Mouse (Mus musculus): ENCODE data around the gene Rhbdl1. TPM values are rescaled to one million over a fixed set of nuclear protein-coding genes. Genes with fewer than 3 reads are reported as not detected.
A peak's percentile ranks its signal among the peaks of the same experiment; 100 is the strongest.

Rhbdl1 gene
- polyA plus RNA-seq, 1 experiment = 29.2 TPM

DNA sequence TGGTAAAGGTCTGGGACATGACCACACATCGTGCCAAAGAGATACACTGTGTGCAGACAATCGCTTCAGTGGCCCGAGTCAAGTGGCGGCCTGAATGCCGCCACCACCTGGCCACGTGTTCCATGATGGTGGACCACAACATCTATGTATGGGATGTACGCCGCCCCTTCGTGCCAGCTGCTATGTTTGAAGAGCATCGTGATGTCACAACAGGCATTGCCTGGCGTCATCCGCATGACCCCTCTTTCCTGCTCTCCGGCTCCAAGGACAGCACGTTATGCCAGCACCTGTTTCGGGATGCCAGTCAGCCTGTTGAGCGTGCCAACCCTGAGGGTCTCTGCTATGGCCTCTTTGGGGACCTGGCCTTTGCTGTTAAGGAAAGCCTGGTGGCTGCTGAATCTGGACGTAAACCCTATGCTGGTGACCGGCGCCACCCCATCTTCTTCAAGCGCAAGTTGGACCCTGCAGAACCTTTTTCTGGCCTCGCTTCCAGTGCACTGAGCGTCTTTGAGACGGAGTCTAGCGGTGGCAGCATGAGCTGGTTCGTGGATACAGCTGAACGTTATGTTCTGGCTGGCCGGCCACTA lies 11.0 kb downstream of the Rhbdl1 start:
- TF ChIP-seq CTCF (IDR thresholded peaks at IDR 0.05; ENCODE audit: borderline replicate concordance, control insufficient read depth, extremely low read depth, insufficient read depth, low read length, poor library complexity) (no peak), POLR2A (IDR thresholded peaks at IDR 0.05; ENCODE audit: control insufficient read depth, extremely low read depth, insufficient read depth, low read length, poor library complexity) (no peak)
- Histone ChIP-seq H3K27ac (ENCODE audit: control insufficient read depth, insufficient read depth, low read length) (no peak overlapping the region), H3K4me1 (replicated peaks; ENCODE audit: control insufficient read depth, insufficient read depth, low read length) (peaks cover 31% of the 10 kb centered on the region), H3K27me3 (ENCODE audit: control insufficient read depth, insufficient read depth, low read length) (no peaks in the 10 kb centered on the region; the same call in 1 of the 2 replicates), H3K4me3 (ENCODE audit: control insufficient read depth, insufficient read depth, low read length) (no peak overlapping the region), H3K36me3 (ENCODE audit: control insufficient read depth, insufficient read depth, low read length) (peaks cover 4% of the 10 kb centered on the region; the same call in 1 of the 2 replicates)
- 98% methylated on average over 27 of the region's 27 CpGs for whole genome bisulfite sequencing
- DNase-seq = no peak

DNA sequence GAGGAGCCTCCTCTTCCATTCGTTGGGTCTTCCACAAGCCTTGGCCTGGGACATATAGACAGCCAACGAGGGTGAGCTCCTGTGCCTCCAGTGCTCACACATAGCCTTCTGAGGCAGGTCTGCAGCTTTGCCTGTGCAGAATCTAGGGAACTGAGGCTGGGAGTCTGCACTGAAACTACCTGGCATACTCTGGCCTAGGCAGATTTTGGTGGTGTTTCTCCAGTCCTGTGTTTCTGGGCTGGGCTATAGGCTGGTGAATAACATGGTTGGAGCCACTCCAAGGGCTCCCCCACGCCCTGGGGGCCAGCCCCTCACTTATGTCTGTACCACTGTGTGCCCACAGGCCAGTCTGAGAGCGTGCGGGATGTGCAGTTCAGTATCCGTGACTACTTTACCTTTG lies 11.8 kb downstream of the Rhbdl1 start:
- no peak for DNase-seq
- no peaks in the 10 kb centered on the region; the same call in 1 of the 2 replicates for H3K27me3 ChIP-seq (ENCODE audit: control insufficient read depth, insufficient read depth, low read length)
- TF ChIP-seq CTCF (IDR thresholded peaks at IDR 0.05; ENCODE audit: borderline replicate concordance, control insufficient read depth, extremely low read depth, insufficient read depth, low read length, poor library complexity) (no peak), POLR2A (IDR thresholded peaks at IDR 0.05; ENCODE audit: control insufficient read depth, extremely low read depth, insufficient read depth, low read length, poor library complexity) (no peak)
- 97% methylated on average over 6 of the region's 6 CpGs for WGBS
- no peaks in the 10 kb centered on the region for H3K36me3 ChIP-seq (ENCODE audit: control insufficient read depth, insufficient read depth, low read length)
- peaks cover 31% of the 10 kb centered on the region for H3K4me1 ChIP-seq (replicated peaks; ENCODE audit: control insufficient read depth, insufficient read depth, low read length)
- H3K27ac ChIP-seq (ENCODE audit: control insufficient read depth, insufficient read depth, low read length) = no peak overlapping the region
- H3K4me3 ChIP-seq (ENCODE audit: control insufficient read depth, insufficient read depth, low read length) = no peak overlapping the region

DNA sequence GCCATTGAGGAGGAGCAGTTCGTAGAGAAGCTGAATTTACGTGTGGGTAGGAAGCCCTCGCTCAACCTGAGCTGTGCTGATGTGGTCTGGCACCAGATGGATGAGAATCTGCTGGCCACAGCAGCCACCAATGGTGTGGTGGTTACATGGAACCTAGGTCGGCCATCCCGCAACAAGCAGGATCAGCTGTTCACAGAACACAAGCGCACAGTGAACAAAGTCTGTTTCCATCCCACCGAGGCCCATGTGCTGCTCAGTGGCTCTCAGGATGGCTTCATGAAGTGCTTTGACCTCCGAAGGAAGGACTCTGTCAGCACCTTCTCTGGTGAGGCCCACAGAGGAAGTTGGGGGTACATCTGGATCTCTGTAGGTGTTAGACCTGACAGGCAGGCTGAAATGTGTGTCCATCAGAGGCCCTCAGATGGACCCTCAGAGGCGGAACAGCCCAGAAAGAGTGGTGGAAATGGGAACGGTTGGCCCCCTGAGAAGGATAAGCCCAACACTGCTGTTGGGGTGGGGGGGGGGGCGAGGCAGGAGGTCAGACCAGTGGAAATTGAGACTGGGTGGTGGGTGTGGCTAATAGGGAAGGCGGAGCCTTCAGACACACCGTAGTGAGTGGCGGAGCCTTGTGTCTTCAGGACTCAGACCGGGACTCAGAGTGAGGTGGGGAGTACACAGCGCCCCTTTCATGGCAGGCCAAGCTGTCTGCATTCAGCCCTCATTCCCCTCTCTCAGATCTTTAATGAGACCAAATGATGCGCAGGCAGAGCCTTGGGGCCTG lies 12.5 kb downstream of the Rhbdl1 start:
- no peak for TF ChIP-seq CTCF (IDR thresholded peaks at IDR 0.05; ENCODE audit: borderline replicate concordance, control insufficient read depth, extremely low read depth, insufficient read depth, low read length, poor library complexity)
- no peak for TF ChIP-seq POLR2A (IDR thresholded peaks at IDR 0.05; ENCODE audit: control insufficient read depth, extremely low read depth, insufficient read depth, low read length, poor library complexity)
- DNase-seq = no peak
- peak overlapping the region; percentile 96 for H3K4me3 ChIP-seq (ENCODE audit: control insufficient read depth, insufficient read depth, low read length)
- H3K27me3 ChIP-seq (ENCODE audit: control insufficient read depth, insufficient read depth, low read length) = peaks cover 3% of the 10 kb centered on the region; the same call in 1 of the 2 replicates
- peaks cover 28% of the 10 kb centered on the region for H3K4me1 ChIP-seq (replicated peaks; ENCODE audit: control insufficient read depth, insufficient read depth, low read length)
- H3K36me3 ChIP-seq (ENCODE audit: control insufficient read depth, insufficient read depth, low read length) = no peaks in the 10 kb centered on the region
- 82% methylated on average over 17 of the region's 17 CpGs for WGBS
- H3K27ac ChIP-seq (ENCODE audit: control insufficient read depth, insufficient read depth, low read length) = no peak overlapping the region

DNA sequence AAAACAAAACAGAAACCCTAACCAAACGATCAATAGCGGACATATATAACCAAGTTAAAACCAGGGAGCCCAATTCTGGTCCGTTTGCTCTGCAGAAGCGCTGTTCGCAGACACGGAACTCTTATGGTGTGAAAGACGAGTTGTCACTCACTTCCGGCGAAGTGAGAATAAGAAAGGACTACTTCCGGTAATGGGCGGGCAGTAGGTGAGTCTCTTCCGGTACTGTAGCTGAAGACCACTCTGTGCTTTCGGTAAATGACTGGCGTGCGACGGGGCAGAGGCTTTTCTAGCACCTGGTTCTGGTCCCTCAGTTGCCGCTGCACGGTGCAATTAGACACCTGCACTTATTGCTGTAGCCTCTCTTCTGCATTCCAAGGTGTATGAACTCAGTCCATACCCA lies 13.6 kb downstream of the Rhbdl1 start, which contains the start of gene Wdr24:
Wdr24 (plus strand) TSS at position 176 of the 400 bp plus-strand sequence.
- H3K4me1 ChIP-seq (replicated peaks; ENCODE audit: control insufficient read depth, insufficient read depth, low read length) = peaks cover 20% of the 10 kb centered on the region

DNA sequence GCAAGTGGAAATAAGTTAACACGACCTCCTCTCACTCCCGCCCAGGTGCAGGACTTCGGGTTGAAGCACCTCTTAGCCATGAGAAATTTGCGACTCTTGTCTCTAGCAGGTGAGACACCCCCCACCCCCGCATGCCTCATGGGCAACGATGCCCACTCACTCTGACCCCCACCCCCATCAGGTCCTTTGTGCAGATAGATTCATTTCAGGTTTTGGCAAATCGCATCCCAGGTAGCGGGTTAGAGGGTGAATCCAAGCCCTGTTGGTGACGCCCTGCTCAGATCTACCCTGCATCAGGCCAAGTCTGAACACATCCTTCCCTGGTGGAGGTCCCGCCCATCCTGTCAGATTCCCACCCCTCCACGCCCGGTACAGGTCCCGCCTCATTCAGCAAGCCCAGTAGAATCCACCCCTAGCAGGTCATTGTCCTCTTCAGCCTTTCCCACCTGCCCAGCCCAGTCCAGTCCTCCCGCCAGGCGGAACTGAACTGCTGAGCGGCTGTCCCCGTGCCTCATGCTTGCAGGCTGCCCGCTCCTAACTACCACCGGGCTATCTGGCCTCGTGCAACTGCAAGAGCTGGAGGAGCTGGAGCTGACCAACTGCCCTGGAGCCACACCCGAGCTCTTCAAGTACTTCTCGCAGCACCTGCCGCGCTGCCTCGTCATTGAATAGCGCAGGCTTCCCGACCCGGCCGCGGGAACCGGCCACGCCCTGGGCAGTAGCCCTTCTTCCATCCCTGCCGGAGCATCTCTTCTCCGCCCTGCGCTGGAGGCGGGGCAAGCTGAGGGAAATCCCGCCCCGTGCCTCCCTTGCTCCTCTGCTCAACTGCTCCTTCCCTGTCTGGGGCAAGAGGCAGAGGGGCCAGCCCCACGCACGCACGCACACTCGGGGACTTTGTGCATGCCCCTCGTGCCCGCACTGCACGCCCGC lies 18.0 kb downstream of the Rhbdl1 start:
- no peak overlapping the region for H3K4me3 ChIP-seq (ENCODE audit: control insufficient read depth, insufficient read depth, low read length)
- H3K27me3 ChIP-seq (ENCODE audit: control insufficient read depth, insufficient read depth, low read length) = peaks cover 9% of the 10 kb centered on the region; the same call in 1 of the 2 replicates
- no peak overlapping the region for H3K27ac ChIP-seq (ENCODE audit: control insufficient read depth, insufficient read depth, low read length)
- WGBS = 13% methylated on average over 46 of the region's 46 CpGs
- no peaks in the 10 kb centered on the region for H3K36me3 ChIP-seq (ENCODE audit: control insufficient read depth, insufficient read depth, low read length)
- no peak for TF ChIP-seq POLR2A (IDR thresholded peaks at IDR 0.05; ENCODE audit: control insufficient read depth, extremely low read depth, insufficient read depth, low read length, poor library complexity)
- DNase-seq = no peak
- peaks cover 9% of the 10 kb centered on the region for H3K4me1 ChIP-seq (replicated peaks; ENCODE audit: control insufficient read depth, insufficient read depth, low read length)

More for the DNA sequence above, 13.6 kb downstream of the Rhbdl1 start, which contains the start of gene Wdr24:
- under 1% methylated on average over 18 of the region's 18 CpGs for WGBS
- DNase-seq = peak; percentile 80
- no peak for TF ChIP-seq CTCF (IDR thresholded peaks at IDR 0.05; ENCODE audit: borderline replicate concordance, control insufficient read depth, extremely low read depth, insufficient read depth, low read length, poor library complexity)
- no peak; the same call in 1 of the 2 replicates for TF ChIP-seq POLR2A (IDR thresholded peaks at IDR 0.05; ENCODE audit: control insufficient read depth, extremely low read depth, insufficient read depth, low read length, poor library complexity)
- H3K4me3 ChIP-seq (ENCODE audit: control insufficient read depth, insufficient read depth, low read length) = peak within 1 kb of the TSS; percentile 96
- H3K27ac ChIP-seq (ENCODE audit: control insufficient read depth, insufficient read depth, low read length) = peak within 1 kb of the TSS; percentile 50; the same call in 1 of the 2 replicates
- H3K27me3 ChIP-seq (ENCODE audit: control insufficient read depth, insufficient read depth, low read length) = peaks cover 9% of the 10 kb centered on the region; the same call in 1 of the 2 replicates
- H3K36me3 ChIP-seq (ENCODE audit: control insufficient read depth, insufficient read depth, low read length) = no peaks in the 10 kb centered on the region

DNA sequence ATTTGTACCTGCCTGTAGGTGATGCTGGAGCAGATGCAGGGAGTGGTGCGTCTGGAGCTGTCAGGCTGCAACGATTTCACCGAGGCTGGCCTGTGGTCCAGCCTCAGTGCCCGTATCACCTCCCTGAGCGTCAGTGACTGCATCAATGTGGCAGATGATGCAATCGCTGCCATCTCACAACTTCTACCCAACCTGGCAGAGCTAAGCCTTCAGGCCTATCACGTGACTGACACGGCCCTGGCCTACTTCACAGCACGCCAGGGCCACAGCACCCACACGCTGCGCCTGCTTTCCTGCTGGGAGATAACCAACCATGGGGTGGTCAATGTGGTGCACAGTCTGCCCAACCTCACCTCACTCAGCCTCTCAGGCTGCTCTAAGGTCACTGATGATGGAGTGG lies 19.4 kb downstream of the Rhbdl1 start:
- Histone ChIP-seq H3K27ac (ENCODE audit: control insufficient read depth, insufficient read depth, low read length) (no peak overlapping the region), H3K4me3 (ENCODE audit: control insufficient read depth, insufficient read depth, low read length) (no peak overlapping the region), H3K27me3 (ENCODE audit: control insufficient read depth, insufficient read depth, low read length) (peaks cover 9% of the 10 kb centered on the region; the same call in 1 of the 2 replicates), H3K36me3 (ENCODE audit: control insufficient read depth, insufficient read depth, low read length) (no peaks in the 10 kb centered on the region), H3K4me1 (replicated peaks; ENCODE audit: control insufficient read depth, insufficient read depth, low read length) (no peaks in the 10 kb centered on the region)
- TF ChIP-seq POLR2A (IDR thresholded peaks at IDR 0.05; ENCODE audit: control insufficient read depth, extremely low read depth, insufficient read depth, low read length, poor library complexity) (no peak), CTCF (IDR thresholded peaks at IDR 0.05; ENCODE audit: borderline replicate concordance, control insufficient read depth, extremely low read depth, insufficient read depth, low read length, poor library complexity) (no peak)
- WGBS = 80% methylated on average over 11 of the region's 11 CpGs
- DNase-seq = no peak

Measured in thymus, adult 2 months (tissue).